Mouse (Mus musculus): ENCODE measurements at regions not wholly inside any gene's neighbourhood (a gene's known extent, or its start where the extent isn't known, plus 50 kb on each side); places are given as distances from the start of the nearest gene placed in this dataset.

DNA sequence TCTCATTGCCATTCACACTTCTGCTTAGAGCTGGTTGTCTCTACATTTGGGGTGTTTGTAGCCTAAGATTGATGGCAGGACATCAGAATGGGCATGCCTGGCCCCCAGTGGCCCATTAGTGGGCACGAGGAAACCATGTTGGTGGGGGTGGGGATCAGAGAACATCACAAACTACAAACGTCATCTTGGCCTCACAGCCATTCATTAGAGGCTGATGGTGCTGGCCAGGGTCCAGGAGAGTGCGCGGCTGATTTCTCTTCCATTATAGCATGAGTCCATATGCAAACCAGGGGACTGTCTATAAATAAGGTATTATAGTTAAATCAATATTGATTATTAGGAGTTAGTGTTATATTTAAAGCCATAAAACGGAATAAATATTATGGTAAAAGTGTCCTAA lies 67.9 kb downstream of the 3100002H09Rik start:
- DNase-seq = no peak

DNA sequence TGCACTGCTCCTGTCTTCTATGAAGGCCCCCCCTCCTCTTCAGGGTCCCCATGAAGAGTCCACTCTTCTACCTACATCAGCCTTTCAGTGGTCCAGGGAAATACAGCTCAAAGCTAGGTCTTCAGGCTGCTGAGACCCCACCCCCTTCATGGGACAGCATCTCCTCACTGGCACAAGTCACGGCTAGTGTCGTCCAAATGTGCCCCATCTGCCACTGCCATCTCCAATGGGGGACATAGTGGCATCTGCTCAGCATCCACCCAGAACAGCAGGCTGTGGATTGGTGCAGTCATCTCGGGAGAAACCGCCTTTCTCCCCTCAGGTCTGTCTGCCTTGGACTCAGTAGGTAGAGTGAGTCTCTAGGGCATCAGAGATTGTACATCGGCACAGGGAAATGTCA lies 72.1 kb downstream of the 3100002H09Rik start:
- no peak for DNase-seq

- no peak for DNase-seq
Measured at GRCm38 (mm10) chr4:124537681-124538080, 72.9 kb downstream of the 3100002H09Rik start.

GRCm38 (mm10) chr4:124533614-124534013 lies 77.0 kb downstream of the 3100002H09Rik start:
- no peak for DNase-seq

DNA sequence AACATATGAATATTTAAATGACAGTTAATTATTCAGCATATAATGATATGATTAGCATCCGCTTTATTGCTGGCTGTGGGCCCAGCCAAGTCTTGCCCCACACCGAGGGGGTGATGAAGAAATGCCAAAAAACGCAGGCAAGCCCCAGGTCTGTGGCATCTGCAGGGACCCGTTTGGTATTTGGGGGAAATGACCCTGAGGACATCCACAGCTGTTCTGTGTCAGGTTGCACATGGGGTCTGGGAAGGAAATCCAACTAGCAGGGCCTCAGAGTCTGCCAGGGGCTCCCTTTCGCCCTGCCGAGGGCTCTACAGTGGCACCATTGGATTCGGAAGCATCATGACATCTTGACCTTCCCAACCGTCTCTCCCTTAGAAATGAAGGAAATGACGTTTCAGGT lies 80.0 kb downstream of the 3100002H09Rik start:
- DNase-seq = no peak

GRCm38 (mm10) chr4:124526822-124527221 lies 83.8 kb downstream of the 3100002H09Rik start:
- peak; percentile 43 for DNase-seq

- DNase-seq = peak; percentile 20
Measured at GRCm38 (mm10) chr4:124526362-124526761, 84.2 kb downstream of the 3100002H09Rik start.

- DNase-seq = no peak
Measured at GRCm38 (mm10) chr4:124520309-124520708, 90.3 kb downstream of the 3100002H09Rik start.

DNA sequence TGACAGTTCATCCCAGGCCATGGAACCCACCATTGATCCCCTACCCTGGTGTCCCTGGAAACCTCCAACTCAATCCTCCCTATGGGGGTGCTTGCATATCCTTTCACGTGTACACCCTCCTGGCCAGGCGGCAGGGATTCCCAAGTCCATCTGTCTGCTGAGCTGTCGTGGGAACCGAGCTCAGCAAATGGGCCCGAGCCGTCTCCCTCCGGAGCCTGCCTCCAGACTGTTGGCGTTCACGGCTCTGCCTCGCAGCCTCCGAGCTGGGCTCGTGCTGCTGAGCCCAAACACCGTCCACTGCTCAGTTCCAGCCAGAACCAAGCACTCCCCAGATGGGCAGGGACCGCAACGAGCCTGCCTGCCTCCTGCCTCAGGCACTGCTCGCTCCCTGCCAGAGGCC lies 98.8 kb downstream of the 3100002H09Rik start:
- DNase-seq = no peak

- no peak for DNase-seq
Measured at GRCm38 (mm10) chr4:124510816-124511215, 99.8 kb downstream of the 3100002H09Rik start.

GRCm38 (mm10) chr4:124509695-124510094 lies 100.9 kb downstream of the 3100002H09Rik start:
- DNase-seq = no peak

DNA sequence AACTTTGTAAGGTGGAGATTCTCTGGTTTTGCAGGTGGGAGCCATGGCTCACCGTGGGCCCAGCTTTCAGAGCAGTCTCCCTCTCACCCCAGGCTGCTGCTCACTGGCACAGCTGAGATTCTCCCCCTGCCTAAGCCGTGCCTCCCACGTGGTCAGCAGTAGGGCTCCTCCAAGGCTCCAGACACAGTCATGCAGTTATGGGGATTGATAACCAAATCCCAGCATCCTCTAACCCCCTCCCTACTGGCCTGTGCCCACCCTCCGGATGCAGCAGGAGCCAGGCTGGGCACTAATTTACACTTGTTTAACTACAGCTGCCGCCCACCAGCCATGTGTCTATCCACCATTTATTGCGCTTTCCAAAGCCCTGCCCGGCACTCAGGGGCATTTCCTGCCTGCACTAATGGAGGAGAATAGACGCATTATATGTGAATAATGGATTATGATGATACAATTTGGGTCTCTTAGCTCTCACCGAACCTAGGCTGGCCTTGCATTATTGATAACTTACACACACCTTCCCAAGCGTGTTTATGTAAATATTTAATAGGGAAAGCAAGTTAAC lies 104.4 kb downstream of the 3100002H09Rik start:
- no peak for DNase-seq

- no peak for DNase-seq
Measured at GRCm38 (mm10) chr4:124501785-124502184, 108.8 kb downstream of the 3100002H09Rik start.

GRCm38 (mm10) chr4:124498043-124498442 lies 112.6 kb downstream of the 3100002H09Rik start:
- no peak for DNase-seq

GRCm38 (mm10) chr4:124485941-124486581 lies 124.5 kb downstream of the 3100002H09Rik start:
- peak; percentile 83 for DNase-seq

DNA sequence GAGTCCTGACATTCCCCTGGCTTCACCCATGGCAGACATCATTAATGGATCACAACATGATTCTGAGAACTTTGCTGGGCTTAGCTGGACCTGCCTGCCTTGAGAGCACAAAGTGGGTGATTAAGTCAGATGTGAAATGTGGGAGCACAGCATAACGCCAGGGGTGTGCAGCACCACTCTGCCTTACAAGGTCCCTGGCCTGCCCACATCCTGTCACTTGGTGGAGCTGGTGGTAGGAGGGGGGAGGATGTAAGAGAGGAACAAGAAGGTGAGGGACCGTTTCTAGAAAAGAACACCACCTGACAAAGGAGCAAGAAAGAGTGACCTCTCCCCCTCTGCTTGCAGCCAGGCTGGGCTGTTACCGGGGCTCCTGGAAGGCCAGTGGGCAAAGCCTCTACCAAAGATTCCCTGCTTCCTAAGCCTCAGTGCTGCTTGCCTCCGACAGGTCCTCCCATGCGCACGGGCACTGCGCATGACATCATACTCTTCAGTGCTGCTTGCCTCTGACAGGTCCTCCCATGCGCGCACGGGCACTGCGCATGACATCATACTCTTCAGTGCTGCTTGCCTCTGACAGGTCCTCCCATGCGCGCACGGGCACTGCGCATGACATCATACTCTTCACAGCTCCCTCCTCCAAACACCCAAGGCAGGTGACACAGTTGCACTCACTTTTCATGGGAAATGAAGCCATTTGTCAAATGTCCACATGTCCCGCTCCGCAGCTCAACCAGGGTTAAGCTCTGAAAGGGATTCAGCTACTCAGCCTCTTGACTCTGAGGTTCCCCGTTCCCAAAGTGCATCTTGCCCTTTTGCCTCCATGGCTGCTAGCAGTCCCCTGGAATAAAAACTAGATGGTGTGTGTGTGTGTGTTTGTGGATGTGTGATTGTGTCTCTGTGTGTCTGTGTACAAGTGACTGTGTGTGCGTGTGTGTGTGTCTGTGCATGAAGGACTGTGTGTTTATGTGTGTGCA lies 125.7 kb downstream of the 3100002H09Rik start:
- no peak for DNase-seq

GRCm38 (mm10) chr4:124477870-124478301 lies 132.7 kb downstream of the 3100002H09Rik start:
- peak; percentile 87 for DNase-seq

GRCm38 (mm10) chr4:124477359-124477868 lies 133.2 kb downstream of the 3100002H09Rik start:
- peak; percentile 64 for DNase-seq

GRCm38 (mm10) chr4:124465229-124465820 lies 145.3 kb downstream of the 3100002H09Rik start:
- no peak for DNase-seq

DNA sequence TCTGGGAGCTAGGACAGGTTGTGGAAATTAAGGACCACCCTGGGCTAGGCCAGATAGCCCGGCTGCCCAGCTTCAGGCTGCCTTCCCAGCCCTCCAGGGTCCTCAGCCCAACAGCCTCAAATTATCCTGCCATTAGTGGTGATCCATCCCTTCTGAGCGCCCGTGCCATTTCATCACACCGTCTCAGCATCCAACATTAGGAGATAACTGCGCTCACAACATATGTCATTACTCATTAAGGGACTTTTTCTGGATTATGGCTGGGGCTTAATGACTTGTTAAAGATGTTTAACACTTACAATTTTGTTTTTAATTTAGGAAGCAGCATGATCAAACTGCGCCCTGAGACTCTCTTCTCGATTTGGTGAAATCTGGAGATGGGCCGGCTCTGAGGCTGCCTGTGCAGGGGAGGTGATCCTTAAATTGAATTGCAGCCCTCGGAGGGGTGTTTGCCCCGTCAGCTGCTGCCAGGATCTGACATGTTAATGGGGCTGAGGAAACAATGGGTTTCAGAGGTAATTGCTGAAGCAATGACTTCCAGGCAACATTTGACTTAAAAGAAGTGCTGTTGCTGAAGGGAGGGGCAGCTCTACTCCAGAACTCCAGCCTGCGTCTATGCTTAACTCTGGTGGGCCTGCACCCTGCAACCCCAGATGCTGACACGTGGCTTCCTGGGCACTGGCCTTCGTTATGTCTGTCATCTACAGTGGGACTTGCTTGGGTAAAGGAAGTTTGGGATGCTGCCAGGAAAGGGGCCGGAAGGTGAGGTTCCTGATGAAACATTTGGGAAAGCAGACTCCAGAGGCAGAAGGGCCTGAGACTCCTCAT lies 154.9 kb downstream of the 3100002H09Rik start:
- DNase-seq = peak; percentile 22

- DNase-seq = peak; percentile 79
Measured at GRCm38 (mm10) chr4:124451131-124451530, 159.5 kb downstream of the 3100002H09Rik start.

GRCm38 (mm10) chr4:124446615-124447014 lies 164.0 kb downstream of the 3100002H09Rik start:
- DNase-seq = no peak
